Mouse (Mus musculus) limb, embryonic 11.5 days (tissue): ENCODE results near the gene Kcnj2. TPM values are rescaled to one million over a fixed set of nuclear protein-coding genes. Genes with fewer than 3 reads are reported as not detected.

ENCODE experiments used
- ATAC-seq: fragments of 200-750 bp; cut with Nextera tagmentation; 2 replicates; pipeline ENCODE4 v1.8.0; 2017; ENCODE audit warnings: low read depth; ENCODE audit not compliant: insufficient number of reproducible peaks, low FRiP score, low TSS enrichment
- DNase-seq: peaks from one replicate; pipeline ENCODE4 v3.0.0-alpha.2; 2015; ENCODE audit warnings: low spot score
- H3K27ac ChIP-seq: fragments of 300-500 bp; sonication (generic); replicated peaks from 2 replicates; pipeline ENCODE4 v1.5.1; 2014; ENCODE audit warnings: low read depth, mild to moderate bottlenecking, low read length
- H3K27me3 ChIP-seq: fragments of 300-500 bp; sonication (generic); 2 replicates; pipeline ENCODE4 v1.6.1; 2014; ENCODE audit warnings: mild to moderate bottlenecking, low read length, mixed read lengths; ENCODE audit not compliant: control insufficient read depth, insufficient read depth
- H3K36me3 ChIP-seq: fragments of 300-500 bp; sonication (generic); 2 replicates; pipeline ENCODE4 v1.6.1; 2014; ENCODE audit warnings: mild to moderate bottlenecking, low read length, moderate library complexity, mixed read lengths; ENCODE audit not compliant: control insufficient read depth, insufficient read depth
- H3K4me1 ChIP-seq: fragments of 300-500 bp; sonication (generic); 2 replicates; pipeline ENCODE4 v1.6.1; 2014; ENCODE audit warnings: low read length, mixed read lengths; ENCODE audit not compliant: control insufficient read depth, insufficient read depth
- H3K4me2 ChIP-seq: fragments of 300-500 bp; sonication (generic); 2 replicates; pipeline ENCODE4 v1.6.1; 2014; ENCODE audit warnings: low read depth, mild to moderate bottlenecking, moderate library complexity; ENCODE audit not compliant: severe bottlenecking
- H3K4me3 ChIP-seq: fragments of 300-500 bp; sonication (generic); 2 replicates; pipeline ENCODE4 v1.5.1; 2014; ENCODE audit warnings: low read depth, low read length
- H3K9ac ChIP-seq: fragments of 300-500 bp; sonication (generic); 2 replicates; pipeline ENCODE4 v1.6.1; 2014; ENCODE audit warnings: mild to moderate bottlenecking, low read length
- H3K9me3 ChIP-seq: fragments of 300-500 bp; sonication (generic); 2 replicates; pipeline ENCODE4 v1.6.1; 2016; ENCODE audit warnings: low read length; ENCODE audit not compliant: control insufficient read depth
- WGBS: fragments of 180-500 bp; shearing (Covaris S2); extraction: QIAGEN DNeasy Blood & Tissue Kit; methylation state at CpG from one replicate; pipeline ENCODE4 v1.1.7; 2014; 5-methylcytosine and 5-hydroxymethylcytosine counted together
- polyA plus RNA-seq: library from polyadenylated mRNA; unstranded; fragments of >200 nt; fragmentation: Nextera tagmentation; extraction: Ambion mirVana; gene quantifications from 2 replicates; pipeline ENCODE4 v1.2.1, GENCODE M21; 2014

Gene Kcnj2
- polyA plus RNA-seq, 1 experiment from 2014 or later = 1.4 TPM

- ATAC-seq (no peak), DNase-seq (no peak)
- H3K27me3 ChIP-seq = no peaks in the 10 kb centered on the region
- no peak overlapping the region for H3K9ac ChIP-seq
- no peaks in the 10 kb centered on the region for H3K4me1 ChIP-seq
- H3K4me2 ChIP-seq = no peak overlapping the region
- H3K27ac ChIP-seq = no peak overlapping the region
- H3K36me3 ChIP-seq = no peaks in the 10 kb centered on the region
- no peaks in the 10 kb centered on the region for H3K9me3 ChIP-seq
- whole genome bisulfite sequencing = 53% methylated on average over 13 of the region's 13 CpGs
- no peak overlapping the region for H3K4me3 ChIP-seq
Observed at GRCm38 (mm10) chr11:111056030-111056429, 9.9 kb upstream of the Kcnj2 start.

- WGBS = 96% methylated on average over 4 of the region's 4 CpGs
- Histone ChIP-seq H3K4me3 (no peak overlapping the region), H3K27ac (no peak overlapping the region), H3K4me2 (no peak overlapping the region), H3K9ac (no peak overlapping the region), H3K4me1 (no peaks in the 10 kb centered on the region), H3K9me3 (no peaks in the 10 kb centered on the region), H3K36me3 (no peaks in the 10 kb centered on the region), H3K27me3 (no peaks in the 10 kb centered on the region)
- ATAC-seq = no peak
- no peak for DNase-seq
Observed at GRCm38 (mm10) chr11:111057435-111057834, 8.5 kb upstream of the Kcnj2 start.

GRCm38 (mm10) chr11:111059440-111059839 lies 6.5 kb upstream of the Kcnj2 start:
- Histone ChIP-seq H3K27ac (no peak overlapping the region), H3K9ac (no peak overlapping the region), H3K36me3 (no peaks in the 10 kb centered on the region), H3K9me3 (no peaks in the 10 kb centered on the region), H3K4me2 (no peak overlapping the region), H3K27me3 (no peaks in the 10 kb centered on the region), H3K4me3 (no peak overlapping the region), H3K4me1 (no peaks in the 10 kb centered on the region)
- DNase-seq (no peak), ATAC-seq (no peak)

- no peak overlapping the region for H3K9ac ChIP-seq
- H3K9me3 ChIP-seq = no peaks in the 10 kb centered on the region
- 60% methylated on average over 5 of the region's 5 CpGs for WGBS
- no peak overlapping the region for H3K4me3 ChIP-seq
- no peak for ATAC-seq
- H3K27ac ChIP-seq = no peak overlapping the region
- H3K4me1 ChIP-seq = no peaks in the 10 kb centered on the region
- no peak for DNase-seq
- H3K36me3 ChIP-seq = no peaks in the 10 kb centered on the region
- H3K4me2 ChIP-seq = no peak overlapping the region
- no peaks in the 10 kb centered on the region for H3K27me3 ChIP-seq
Observed at GRCm38 (mm10) chr11:111060216-111060615, 5.7 kb upstream of the Kcnj2 start.

- H3K9ac ChIP-seq = peak overlapping the region; percentile 45; the same call in 1 of the 2 replicates
- no peaks in the 10 kb centered on the region for H3K36me3 ChIP-seq
- H3K9me3 ChIP-seq = no peaks in the 10 kb centered on the region
- no peak overlapping the region for H3K27ac ChIP-seq
- WGBS = 1% methylated on average over 25 of the region's 25 CpGs
- no peaks in the 10 kb centered on the region for H3K4me1 ChIP-seq
- ATAC-seq (no peak), DNase-seq (peak; percentile 79)
- peak overlapping the region; percentile 56 for H3K4me3 ChIP-seq
- H3K27me3 ChIP-seq = no peaks in the 10 kb centered on the region
- peak overlapping the region; percentile 94 for H3K4me2 ChIP-seq
Observed at GRCm38 (mm10) chr11:111064751-111065527, 1.0 kb upstream of the Kcnj2 start.

- H3K27me3 ChIP-seq = no peaks in the 10 kb centered on the region
- WGBS = under 1% methylated on average over 9 of the region's 9 CpGs
- no peaks in the 10 kb centered on the region for H3K4me1 ChIP-seq
- DNase-seq (no peak), ATAC-seq (peak; percentile 77)
- no peak overlapping the region for H3K27ac ChIP-seq
- peak overlapping the region; percentile 3; the same call in 1 of the 2 replicates for H3K9ac ChIP-seq
- H3K36me3 ChIP-seq = no peaks in the 10 kb centered on the region
- H3K4me2 ChIP-seq = peak overlapping the region; percentile 94
- no peaks in the 10 kb centered on the region for H3K9me3 ChIP-seq
- peak overlapping the region; percentile 56 for H3K4me3 ChIP-seq
Observed at GRCm38 (mm10) chr11:111066299-111066691, 331 bp downstream of the Kcnj2 start.

GRCm38 (mm10) chr11:111067787-111068186 lies 1.8 kb downstream of the Kcnj2 start:
- ATAC-seq (no peak), DNase-seq (no peak)
- H3K4me3 ChIP-seq = no peak overlapping the region
- H3K9me3 ChIP-seq = no peaks in the 10 kb centered on the region
- H3K36me3 ChIP-seq = peaks cover 3% of the 10 kb centered on the region; the same call in 1 of the 2 replicates
- no peaks in the 10 kb centered on the region for H3K27me3 ChIP-seq
- 64% methylated on average over 3 of the region's 3 CpGs for WGBS
- peak overlapping the region; percentile 94; the same call in 1 of the 2 replicates for H3K4me2 ChIP-seq
- no peak overlapping the region for H3K27ac ChIP-seq
- H3K9ac ChIP-seq = no peak overlapping the region
- H3K4me1 ChIP-seq = no peaks in the 10 kb centered on the region

GRCm38 (mm10) chr11:111070460-111070859 lies 4.5 kb downstream of the Kcnj2 start:
- H3K27me3 ChIP-seq = no peaks in the 10 kb centered on the region
- no peak overlapping the region for H3K4me2 ChIP-seq

GRCm38 (mm10) chr11:111074131-111074530 lies 8.2 kb downstream of the Kcnj2 start:
- H3K36me3 ChIP-seq = peaks cover 3% of the 10 kb centered on the region; the same call in 1 of the 2 replicates
- no peaks in the 10 kb centered on the region for H3K27me3 ChIP-seq
- no peaks in the 10 kb centered on the region for H3K4me1 ChIP-seq
- H3K27ac ChIP-seq = no peak overlapping the region
- ATAC-seq (no peak), DNase-seq (no peak)
- H3K4me2 ChIP-seq = no peak overlapping the region
- no peak overlapping the region for H3K9ac ChIP-seq
- no peaks in the 10 kb centered on the region for H3K9me3 ChIP-seq
- H3K4me3 ChIP-seq = no peak overlapping the region

More at GRCm38 (mm10) chr11:111070460-111070859, 4.5 kb downstream of the Kcnj2 start:
- DNase-seq = no peak
- H3K9ac ChIP-seq = no peak overlapping the region
- H3K4me1 ChIP-seq = no peaks in the 10 kb centered on the region
- no peak overlapping the region for H3K4me3 ChIP-seq
- no peaks in the 10 kb centered on the region for H3K9me3 ChIP-seq
- H3K36me3 ChIP-seq = peaks cover 3% of the 10 kb centered on the region; the same call in 1 of the 2 replicates
- no peak for ATAC-seq
- no peak overlapping the region for H3K27ac ChIP-seq
